ENCODE assay signal across 10 mouse cellular contexts in genomic region chr15:103342415-103342814, GRCm38 (mm10). TPM values are rescaled to one million over a fixed set of nuclear protein-coding genes. Genes with fewer than 3 reads are reported as not detected.
A peak's percentile ranks its signal among the peaks of the same experiment; 100 is the strongest.
DNase-seq lines count a peak whose midpoint lies in the region; ATAC-seq lines count a peak whose summit lies in the region.
"Had no signal": no experiment of that assay in that cellular context is flagged by ENCODE, and none has a peak within 500 bp of the region (broad histone marks: within the 10 kb centered on the region; RNA-seq: fewer than 3 reads in every experiment).

No protein-coding gene starts in this region.

- H3K27me3 ChIP-seq in liver, embryonic 12.5 days (replicated peaks): peaks cover 39% of the 10 kb centered on the region

- H3K36me3 ChIP-seq in liver, embryonic 12.5 days: peaks cover 37% of the 10 kb centered on the region

- ATAC-seq in liver, embryonic 12.5 days: no peak
- ATAC-seq in activated CD4-positive, CD25-positive, alpha-beta regulatory T cell, adult 4 months: peak; percentile 45

- H3K9ac ChIP-seq in liver, embryonic 12.5 days: no peak overlapping the region
- H3K9ac ChIP-seq: embryonic facial prominence, embryonic 15.5 days; neural tube, embryonic 12.5 days had no signal

- no peaks in the 10 kb centered on the region for H3K9me3 ChIP-seq in liver, embryonic 12.5 days (replicated peaks)
- H3K9me3 ChIP-seq: embryonic facial prominence, embryonic 15.5 days; neural tube, embryonic 12.5 days had no signal

- no peak overlapping the region for H3K27ac ChIP-seq in liver, embryonic 12.5 days
- H3K27ac ChIP-seq: embryonic facial prominence, embryonic 15.5 days; neural tube, embryonic 12.5 days had no signal

- peaks cover 44% of the 10 kb centered on the region for H3K4me1 ChIP-seq in liver, embryonic 12.5 days

- no peak overlapping the region for H3K4me3 ChIP-seq in liver, embryonic 12.5 days
- H3K4me3 ChIP-seq: embryonic facial prominence, embryonic 15.5 days; neural tube, embryonic 12.5 days had no signal

- peak; percentile 76 for DNase-seq in liver
- DNase-seq in embryo, embryonic 11 days: peak; percentile 90
- peak; percentile 69 to 81 for DNase-seq in heart, postnatal 36 days
- peak; percentile 72 for DNase-seq in left cerebral cortex, adult 11 months (ENCODE audit: low spot score)
- DNase-seq in mesoderm, embryonic 11.5 days (ENCODE audit: low read depth, low spot score): peak; percentile 90
- peak; percentile 83 for DNase-seq in telencephalon, adult 2 months (ENCODE audit: low read depth, low spot score)

- intact Hi-C loops in heart, postnatal 36 days (cut with DNase I): no loop called here

- 24% methylated on average over 4 of the region's 4 CpGs for WGBS in liver, embryonic 12.5 days (ENCODE audit: insufficient replicate concordance)

- H3K4me2 ChIP-seq in liver, embryonic 12.5 days: no peak overlapping the region
- H3K4me2 ChIP-seq: embryonic facial prominence, embryonic 15.5 days had no signal

RNA-seq across cellular contexts. Expression of gene Zfp385a, which starts 2.5 kb away (rescaled TPM):
- polyA plus RNA-seq in liver, embryonic 12.5 days (2016; fragmentation: Nextera tagmentation; extraction: Ambion mirVana): 7.7 and 8.2 TPM in 2 replicates
- not detected for polyA plus RNA-seq in activated CD4-positive, CD25-positive, alpha-beta regulatory T cell, adult 4 months (2017; shearing (Covaris generic))
- 10 to 100 TPM; 12.9 to 13.0 TPM for total RNA-seq in heart, postnatal 36 days (2021)

RNA-seq across cellular contexts. Expression of gene Itga5, which starts 24.1 kb away (rescaled TPM):
- 21.8 and 23.2 TPM in 2 replicates for polyA plus RNA-seq in liver, embryonic 12.5 days (2016; fragmentation: Nextera tagmentation; extraction: Ambion mirVana)
- polyA plus RNA-seq in activated CD4-positive, CD25-positive, alpha-beta regulatory T cell, adult 4 months (2017; shearing (Covaris generic)): 1 to 10 TPM; 1.3 to 2.2 TPM
- 10 to 100 TPM; 46.1 to 47.1 TPM for total RNA-seq in heart, postnatal 36 days (2021)

RNA-seq across cellular contexts. Expression of gene Gpr84, which starts 32.0 kb away (rescaled TPM):
- polyA plus RNA-seq in liver, embryonic 12.5 days (2016; fragmentation: Nextera tagmentation; extraction: Ambion mirVana): 0.75 and 0.78 TPM in 2 replicates
- not detected for polyA plus RNA-seq in activated CD4-positive, CD25-positive, alpha-beta regulatory T cell, adult 4 months (2017; shearing (Covaris generic))
- not detected for total RNA-seq in heart, postnatal 36 days (2021)
